Mouse (Mus musculus) Patski (cell line): ENCODE results near the gene Upp2. TPM values are rescaled to one million over a fixed set of nuclear protein-coding genes. Genes with fewer than 3 reads are reported as not detected.

Source experiments
- ATAC-seq: fragments of 100-300 bp; one replicate; pipeline ENCODE4 v1.8.0; 2021
- CTCF ChIA-PET: fragments of 350-600 bp; sonication (Branson Sonifier 250); formaldehyde crosslinking; loops from one replicate; lab custom pipeline; 2022; ENCODE audit warnings: inconsistent platforms; lab: Charles Lee
- POLR2A ChIA-PET: fragments of 350-600 bp; sonication (Branson Sonifier 250); formaldehyde crosslinking; loops from one replicate; lab custom pipeline; 2022; ENCODE audit warnings: antibody characterized with exemption, inconsistent platforms; lab: Charles Lee
- DNase-seq: peaks from one replicate; pipeline ENCODE4 v3.0.0-alpha.2; 2011; ENCODE audit warnings: low read depth, low spot score
- H3K27me3 ChIP-seq: fragments of 371-371 bp; one replicate; pipeline ENCODE4 v1.5.1; 2021
- CTCF ChIP-seq: fragments of 100-300 bp; IDR thresholded peaks from one replicate; pipeline ENCODE4 v1.5.1; 2021
- in situ Hi-C: fragments of 300-500 bp; cut with MboI; formaldehyde crosslinking; loops from 3 replicates; pipeline ENCODE4 v1.11.1; 2018; ENCODE audit warnings: low pct_unique_long_range_greater_than_20kb, mixed read lengths
- polyA plus RNA-seq: library from polyadenylated mRNA; unstranded; gene quantifications from one replicate; pipeline ENCODE4 v1.2.3, GENCODE M21; 2021

Upp2 gene
- polyA plus RNA-seq, 1 experiment from 2014 or later = 3.6 TPM

GRCm38 (mm10) chr2:58567866-58568719 is 995 bp downstream of the Upp2 start:
- DNase-seq (no peak), ATAC-seq (no peak)
- no peaks in the 10 kb centered on the region for H3K27me3 ChIP-seq
- in situ Hi-C loops = loop anchor here (5.0 kb wide), 3 partner anchors 61 to 94 kb away; no protein-coding TSS in a partner anchor
- TF ChIP-seq CTCF = no peak
- POLR2A ChIA-PET = interaction anchor here (0.5 to 1.4 kb wide), 4 partner anchors 14 to 97 kb away, joined by 3 to 6 read pairs (median 3); no protein-coding TSS in a partner anchor
- CTCF ChIA-PET = interaction anchor here (0.7 to 2.5 kb wide), 7 partner anchors 9 to 91 kb away, joined by 3 to 7 read pairs (median 3); no protein-coding TSS in a partner anchor

- ATAC-seq (no peak), DNase-seq (no peak)
- no peaks in the 10 kb centered on the region for H3K27me3 ChIP-seq
- ChIA-PET CTCF (interaction anchor here (0.6 to 2.5 kb wide), 7 partner anchors 8 to 99 kb away, joined by 3 to 7 read pairs (median 3); no protein-coding TSS in a partner anchor), POLR2A (interaction anchor here (0.5 kb wide), 1 partner anchor 98 kb away, joined by 3 read pairs; no protein-coding TSS in a partner anchor)
- in situ Hi-C loops = loop anchor here (5.0 kb wide), 3 partner anchors 62 to 93 kb away; no protein-coding TSS in a partner anchor
- no peak for TF ChIP-seq CTCF
Observed at GRCm38 (mm10) chr2:58568841-58569645, 1.9 kb downstream of the Upp2 start.

- in situ Hi-C loops = no loop called here
- ChIA-PET POLR2A (no interaction called here), CTCF (no interaction called here)
- DNase-seq (no peak), ATAC-seq (no peak)
- no peak for TF ChIP-seq CTCF
- H3K27me3 ChIP-seq = no peaks in the 10 kb centered on the region
Observed at GRCm38 (mm10) chr2:58574167-58574566, 7.1 kb downstream of the Upp2 start.

- in situ Hi-C loops = no loop called here
- POLR2A ChIA-PET = no interaction called here
- no peak for ATAC-seq
- no peaks in the 10 kb centered on the region for H3K27me3 ChIP-seq
- no peak for TF ChIP-seq CTCF
- CTCF ChIA-PET = no interaction called here
- DNase-seq = no peak
Observed at GRCm38 (mm10) chr2:58586311-58586710, 19.2 kb downstream of the Upp2 start.

- ChIA-PET POLR2A (interaction anchor here (1.8 kb wide), 1 partner anchor 22 kb away, joined by 6 read pairs; no protein-coding TSS in a partner anchor), CTCF (interaction anchor here (1.0 to 1.4 kb wide), 2 partner anchors 23 to 51 kb away, joined by 3 to 4 read pairs; partner anchors contain the start of genes Acvr1 and Upp2)
- ATAC-seq (peak; percentile 87), DNase-seq (no peak)
- in situ Hi-C loops = no loop called here
- no peaks in the 10 kb centered on the region for H3K27me3 ChIP-seq
- no peak for TF ChIP-seq CTCF
Observed at GRCm38 (mm10) chr2:58589637-58590036, 22.5 kb downstream of the Upp2 start.

- no peaks in the 10 kb centered on the region for H3K27me3 ChIP-seq
- no peak for DNase-seq
- in situ Hi-C loops = no loop called here
- ATAC-seq = no peak
- ChIA-PET POLR2A (interaction anchor here (1.8 kb wide), 1 partner anchor 22 kb away, joined by 6 read pairs; no protein-coding TSS in a partner anchor), CTCF (no interaction called here)
- TF ChIP-seq CTCF = no peak
Observed at GRCm38 (mm10) chr2:58590055-58590454, 23.0 kb downstream of the Upp2 start.

- no peaks in the 10 kb centered on the region for H3K27me3 ChIP-seq
- in situ Hi-C loops = no loop called here
- POLR2A ChIA-PET = no interaction called here
- DNase-seq = no peak
- CTCF ChIA-PET = interaction anchor here (1.1 to 1.4 kb wide), 2 partner anchors 14 to 21 kb away, joined by 3 to 4 read pairs; no protein-coding TSS in a partner anchor
- no peak for TF ChIP-seq CTCF
- no peak for ATAC-seq
Observed at GRCm38 (mm10) chr2:58595350-58595749, 28.3 kb downstream of the Upp2 start.

- no peak for DNase-seq
- in situ Hi-C loops = no loop called here
- ChIA-PET POLR2A (no interaction called here), CTCF (interaction anchor here (0.9 kb wide), 1 partner anchor 13 kb away, joined by 3 read pairs; no protein-coding TSS in a partner anchor)
- no peaks in the 10 kb centered on the region for H3K27me3 ChIP-seq
- ATAC-seq = no peak
- TF ChIP-seq CTCF = no peak
Observed at GRCm38 (mm10) chr2:58596774-58597342, 29.8 kb downstream of the Upp2 start.

- in situ Hi-C loops = no loop called here
- no peak for DNase-seq
- ChIA-PET POLR2A (no interaction called here), CTCF (interaction anchor here (1.0 kb wide), 1 partner anchor 67 kb away, joined by 3 read pairs; no protein-coding TSS in a partner anchor)
- no peak for ATAC-seq
- no peaks in the 10 kb centered on the region for H3K27me3 ChIP-seq
- TF ChIP-seq CTCF = no peak
Observed at GRCm38 (mm10) chr2:58597556-58597955, 30.5 kb downstream of the Upp2 start.

GRCm38 (mm10) chr2:58599639-58600038 is 32.5 kb downstream of the Upp2 start:
- ChIA-PET CTCF (interaction anchor here (1.2 kb wide), 1 partner anchor 24 kb away, joined by 4 read pairs; no protein-coding TSS in a partner anchor), POLR2A (no interaction called here)
- ATAC-seq (no peak), DNase-seq (no peak)
- H3K27me3 ChIP-seq = no peaks in the 10 kb centered on the region
- in situ Hi-C loops = no loop called here
- TF ChIP-seq CTCF = no peak
